Mouse (Mus musculus): ENCODE measurements around the gene Sema3f. TPM values are rescaled to one million over a fixed set of nuclear protein-coding genes. Genes with fewer than 3 reads are reported as not detected.

Sema3f gene
- polyA plus RNA-seq, 1 experiment from 2014 or later = 14.9 TPM

DNA sequence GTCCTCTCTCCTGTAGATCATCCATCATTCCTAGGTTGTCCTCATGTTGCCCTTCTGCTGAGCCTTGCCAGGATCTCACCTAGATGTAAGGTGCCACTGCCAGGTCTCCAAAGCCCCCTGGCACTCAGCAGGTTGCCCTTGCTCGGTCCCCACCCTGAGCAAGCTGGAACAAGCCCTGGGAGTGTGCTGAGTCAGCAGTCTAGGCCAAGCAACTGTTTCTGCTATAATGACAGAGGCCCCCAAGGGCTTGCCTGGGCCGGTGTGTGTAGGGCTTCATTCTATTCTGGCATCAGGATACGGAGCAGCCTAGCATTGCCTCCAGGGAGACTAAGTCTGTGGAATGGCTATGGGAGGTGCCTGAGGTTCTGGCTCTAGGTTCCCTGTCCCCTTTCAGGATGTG is 49.5 kb downstream of the Sema3f start:
- no peak for ATAC-seq
- Histone ChIP-seq H3K9ac (replicated peaks; ENCODE audit: low read depth, low read length) (no peak overlapping the region), H3K36me3 (ENCODE audit: control insufficient read depth, insufficient read depth) (no peaks in the 10 kb centered on the region), H3K4me1 (replicated peaks; ENCODE audit: control insufficient read depth, insufficient read depth, low read length) (peaks cover 22% of the 10 kb centered on the region), H3K4me3 (replicated peaks; ENCODE audit: low read length) (no peak overlapping the region), H3K4me2 (ENCODE audit: low read length) (no peak overlapping the region), H3K9me3 (ENCODE audit: control insufficient read depth, low read length) (no peaks in the 10 kb centered on the region), H3K27ac (ENCODE audit: low read length) (no peak overlapping the region), H3K27me3 (replicated peaks; ENCODE audit: control insufficient read depth, insufficient read depth, low read length) (peaks cover 4% of the 10 kb centered on the region; the same call in 1 of the 2 replicates)
- 63% methylated on average over 3 of the region's 3 CpGs for WGBS

DNA sequence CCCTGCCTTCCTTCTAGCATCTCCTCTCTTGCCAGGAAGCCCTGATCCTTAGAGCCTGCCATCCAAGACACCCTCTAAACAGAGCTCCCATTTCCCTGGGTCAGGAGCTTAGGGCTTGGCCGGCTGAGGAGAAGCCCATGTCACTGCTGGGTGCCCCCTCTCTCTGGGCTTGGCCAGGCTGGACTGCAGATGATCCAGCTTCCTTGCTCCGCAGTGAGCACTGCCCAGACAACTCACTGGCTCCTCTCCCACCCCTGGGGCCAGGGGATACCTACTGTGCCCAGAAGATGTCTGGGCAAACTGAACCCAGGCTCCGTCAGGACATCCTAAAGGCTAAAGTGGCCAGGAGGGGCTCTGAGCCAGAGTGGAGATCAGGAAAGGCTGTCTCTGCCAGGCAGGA is 50.3 kb downstream of the Sema3f start:
- H3K4me3 ChIP-seq (replicated peaks; ENCODE audit: low read length) = no peak overlapping the region
- peaks cover 22% of the 10 kb centered on the region for H3K4me1 ChIP-seq (replicated peaks; ENCODE audit: control insufficient read depth, insufficient read depth, low read length)
- ATAC-seq = peak; percentile 43
- no peak overlapping the region for H3K4me2 ChIP-seq (ENCODE audit: low read length)
- H3K27ac ChIP-seq (ENCODE audit: low read length) = peak overlapping the region; percentile 58
- H3K9me3 ChIP-seq (ENCODE audit: control insufficient read depth, low read length) = no peaks in the 10 kb centered on the region
- H3K36me3 ChIP-seq (ENCODE audit: control insufficient read depth, insufficient read depth) = no peaks in the 10 kb centered on the region
- 67% methylated on average over 3 of the region's 3 CpGs for WGBS
- no peaks in the 10 kb centered on the region for H3K27me3 ChIP-seq (replicated peaks; ENCODE audit: control insufficient read depth, insufficient read depth, low read length)
- H3K9ac ChIP-seq (replicated peaks; ENCODE audit: low read depth, low read length) = 0 out of 2 replicates have a peak overlapping the region, but pooled peaks have one; percentile 11

DNA sequence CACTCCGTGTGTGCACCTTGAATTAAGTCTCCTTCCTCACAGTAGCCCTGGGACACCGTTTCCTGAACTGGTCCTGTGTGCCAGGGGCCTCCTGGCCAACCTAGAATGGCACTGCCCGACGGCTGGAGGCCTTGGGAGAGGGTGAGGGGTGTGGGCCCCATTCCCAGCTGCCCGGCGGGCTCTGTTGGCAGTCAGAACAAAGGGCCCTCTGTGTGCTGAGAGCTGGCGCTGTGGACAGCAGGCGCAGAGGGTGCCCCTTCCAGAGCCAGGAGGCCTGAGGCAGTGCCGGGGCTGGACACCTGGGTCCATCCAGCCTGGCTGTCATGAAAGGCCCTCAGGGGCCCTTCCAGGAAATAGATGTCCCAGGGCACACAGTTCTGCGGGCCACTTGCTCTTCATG is 50.7 kb downstream of the Sema3f start:
- no peak overlapping the region for H3K4me2 ChIP-seq (ENCODE audit: low read length)
- H3K4me3 ChIP-seq (replicated peaks; ENCODE audit: low read length) = no peak overlapping the region
- H3K4me1 ChIP-seq (replicated peaks; ENCODE audit: control insufficient read depth, insufficient read depth, low read length) = peaks cover 22% of the 10 kb centered on the region
- H3K27me3 ChIP-seq (replicated peaks; ENCODE audit: control insufficient read depth, insufficient read depth, low read length) = no peaks in the 10 kb centered on the region
- ATAC-seq = peak; percentile 96
- 40% methylated on average over 10 of the region's 10 CpGs for WGBS
- 0 out of 2 replicates have a peak overlapping the region, but pooled peaks have one; percentile 11 for H3K9ac ChIP-seq (replicated peaks; ENCODE audit: low read depth, low read length)
- H3K27ac ChIP-seq (ENCODE audit: low read length) = peak overlapping the region; percentile 58
- H3K36me3 ChIP-seq (ENCODE audit: control insufficient read depth, insufficient read depth) = no peaks in the 10 kb centered on the region
- H3K9me3 ChIP-seq (ENCODE audit: control insufficient read depth, low read length) = no peaks in the 10 kb centered on the region

DNA sequence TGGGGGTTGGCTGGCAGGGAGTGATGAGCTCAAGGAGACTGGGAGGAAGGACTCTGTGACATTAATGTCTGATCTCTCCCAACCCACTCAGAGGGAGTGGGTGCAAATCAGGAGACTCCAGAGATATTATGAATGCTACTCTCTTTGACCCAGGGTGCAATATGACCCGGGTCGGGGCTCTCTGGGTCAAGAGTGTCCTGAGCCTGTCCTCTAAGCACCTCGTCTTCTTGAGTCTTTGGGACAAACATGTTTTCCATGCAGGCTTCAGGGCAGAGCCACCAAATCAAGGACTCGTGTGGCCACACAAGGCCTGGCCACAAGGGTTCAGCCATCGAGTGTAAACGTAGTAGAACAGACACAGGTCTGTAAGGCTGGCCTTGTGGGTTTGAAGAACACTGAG is 52.2 kb downstream of the Sema3f start:
- no peak overlapping the region for H3K4me3 ChIP-seq (replicated peaks; ENCODE audit: low read length)
- no peak overlapping the region for H3K4me2 ChIP-seq (ENCODE audit: low read length)
- no peak for ATAC-seq

DNA sequence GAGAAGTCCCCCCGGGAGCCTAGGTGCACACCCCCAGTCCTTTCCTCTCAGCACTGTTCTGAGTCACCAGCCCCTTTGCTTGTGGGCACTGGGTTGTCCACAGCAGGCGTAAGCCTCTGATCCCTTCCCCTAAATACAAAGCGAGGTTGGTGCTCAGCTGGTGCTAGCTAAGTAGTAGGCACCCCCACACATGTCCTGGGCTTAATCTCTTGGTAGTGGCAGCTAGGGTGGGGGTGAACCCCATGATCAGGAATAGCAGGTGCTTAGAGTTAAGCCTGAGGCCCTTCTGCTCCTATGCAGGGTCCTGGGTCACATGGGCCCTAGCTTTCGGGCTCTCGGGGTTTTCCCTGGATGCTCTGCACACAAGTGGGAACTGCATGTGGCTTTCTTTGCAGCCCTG is 53.1 kb downstream of the Sema3f start:
- ATAC-seq = no peak
- Histone ChIP-seq H3K36me3 (ENCODE audit: control insufficient read depth, insufficient read depth) (no peaks in the 10 kb centered on the region), H3K27me3 (replicated peaks; ENCODE audit: control insufficient read depth, insufficient read depth, low read length) (no peaks in the 10 kb centered on the region), H3K4me3 (replicated peaks; ENCODE audit: low read length) (no peak overlapping the region), H3K4me2 (ENCODE audit: low read length) (no peak overlapping the region), H3K9me3 (ENCODE audit: control insufficient read depth, low read length) (no peaks in the 10 kb centered on the region), H3K4me1 (replicated peaks; ENCODE audit: control insufficient read depth, insufficient read depth, low read length) (peaks cover 13% of the 10 kb centered on the region), H3K27ac (ENCODE audit: low read length) (no peak overlapping the region), H3K9ac (replicated peaks; ENCODE audit: low read depth, low read length) (no peak overlapping the region)
- 92% methylated on average over 5 of the region's 5 CpGs for WGBS

More for the DNA sequence above, 52.2 kb downstream of the Sema3f start:
- 90% methylated on average over 6 of the region's 6 CpGs for WGBS
- H3K9ac ChIP-seq (replicated peaks; ENCODE audit: low read depth, low read length) = no peak overlapping the region
- H3K27me3 ChIP-seq (replicated peaks; ENCODE audit: control insufficient read depth, insufficient read depth, low read length) = no peaks in the 10 kb centered on the region
- no peak overlapping the region for H3K27ac ChIP-seq (ENCODE audit: low read length)
- H3K36me3 ChIP-seq (ENCODE audit: control insufficient read depth, insufficient read depth) = no peaks in the 10 kb centered on the region
- no peaks in the 10 kb centered on the region for H3K9me3 ChIP-seq (ENCODE audit: control insufficient read depth, low read length)
- H3K4me1 ChIP-seq (replicated peaks; ENCODE audit: control insufficient read depth, insufficient read depth, low read length) = peaks cover 15% of the 10 kb centered on the region

DNA sequence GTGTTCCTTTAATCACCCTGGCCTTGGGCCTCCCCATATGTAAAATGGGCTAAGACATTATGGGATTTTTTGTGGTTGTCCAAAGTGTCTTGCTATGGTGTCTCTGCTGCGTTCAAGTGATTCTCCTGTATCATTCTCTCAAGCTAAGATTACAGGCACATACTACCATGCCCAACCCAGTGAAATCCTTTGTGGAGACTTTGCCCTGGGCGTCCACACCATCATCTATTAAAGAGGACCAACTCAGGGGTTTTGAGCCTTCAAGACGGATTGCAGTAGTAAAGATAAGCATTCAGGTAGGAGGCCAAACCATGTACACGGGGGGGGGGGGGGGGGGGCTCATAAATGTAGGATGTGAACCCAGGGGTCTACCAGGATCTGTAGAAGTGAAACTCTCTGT is 55.7 kb downstream of the Sema3f start:
- Histone ChIP-seq H3K27ac (ENCODE audit: low read length) (no peak overlapping the region), H3K9me3 (ENCODE audit: control insufficient read depth, low read length) (no peaks in the 10 kb centered on the region), H3K4me2 (ENCODE audit: low read length) (no peak overlapping the region), H3K36me3 (ENCODE audit: control insufficient read depth, insufficient read depth) (no peaks in the 10 kb centered on the region), H3K4me1 (replicated peaks; ENCODE audit: control insufficient read depth, insufficient read depth, low read length) (peaks cover 16% of the 10 kb centered on the region), H3K9ac (replicated peaks; ENCODE audit: low read depth, low read length) (no peak overlapping the region), H3K4me3 (replicated peaks; ENCODE audit: low read length) (no peak overlapping the region), H3K27me3 (replicated peaks; ENCODE audit: control insufficient read depth, insufficient read depth, low read length) (no peaks in the 10 kb centered on the region)
- no peak for ATAC-seq
- 72% methylated on average over 4 of the region's 4 CpGs for WGBS

DNA sequence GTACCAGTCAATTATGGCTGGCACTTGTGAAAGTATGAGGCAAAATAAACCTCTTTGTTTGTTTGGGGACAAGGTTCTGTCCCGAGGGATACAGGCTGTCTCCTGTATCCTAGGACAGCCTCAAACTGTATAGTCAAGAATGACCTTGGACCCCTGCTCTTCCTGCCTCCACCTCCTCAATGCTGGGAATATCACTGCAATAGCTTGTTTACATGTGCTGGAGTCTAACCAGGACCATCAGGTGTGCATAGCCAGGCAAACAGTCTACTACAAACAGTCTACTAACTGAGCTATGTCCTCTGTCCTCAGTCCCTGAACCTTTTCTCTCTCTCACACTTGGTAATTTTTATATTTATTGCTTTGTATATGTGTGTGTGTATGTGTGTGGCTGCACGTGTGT is 56.8 kb downstream of the Sema3f start:
- H3K4me3 ChIP-seq (replicated peaks; ENCODE audit: low read length) = no peak overlapping the region
- 91% methylated on average over 2 of the region's 2 CpGs for WGBS
- no peak overlapping the region for H3K4me2 ChIP-seq (ENCODE audit: low read length)
- H3K36me3 ChIP-seq (ENCODE audit: control insufficient read depth, insufficient read depth) = no peaks in the 10 kb centered on the region
- no peak overlapping the region for H3K9ac ChIP-seq (replicated peaks; ENCODE audit: low read depth, low read length)
- no peaks in the 10 kb centered on the region for H3K27me3 ChIP-seq (replicated peaks; ENCODE audit: control insufficient read depth, insufficient read depth, low read length)
- H3K9me3 ChIP-seq (ENCODE audit: control insufficient read depth, low read length) = no peaks in the 10 kb centered on the region
- no peak overlapping the region for H3K27ac ChIP-seq (ENCODE audit: low read length)
- ATAC-seq = no peak
- H3K4me1 ChIP-seq (replicated peaks; ENCODE audit: control insufficient read depth, insufficient read depth, low read length) = peaks cover 11% of the 10 kb centered on the region

DNA sequence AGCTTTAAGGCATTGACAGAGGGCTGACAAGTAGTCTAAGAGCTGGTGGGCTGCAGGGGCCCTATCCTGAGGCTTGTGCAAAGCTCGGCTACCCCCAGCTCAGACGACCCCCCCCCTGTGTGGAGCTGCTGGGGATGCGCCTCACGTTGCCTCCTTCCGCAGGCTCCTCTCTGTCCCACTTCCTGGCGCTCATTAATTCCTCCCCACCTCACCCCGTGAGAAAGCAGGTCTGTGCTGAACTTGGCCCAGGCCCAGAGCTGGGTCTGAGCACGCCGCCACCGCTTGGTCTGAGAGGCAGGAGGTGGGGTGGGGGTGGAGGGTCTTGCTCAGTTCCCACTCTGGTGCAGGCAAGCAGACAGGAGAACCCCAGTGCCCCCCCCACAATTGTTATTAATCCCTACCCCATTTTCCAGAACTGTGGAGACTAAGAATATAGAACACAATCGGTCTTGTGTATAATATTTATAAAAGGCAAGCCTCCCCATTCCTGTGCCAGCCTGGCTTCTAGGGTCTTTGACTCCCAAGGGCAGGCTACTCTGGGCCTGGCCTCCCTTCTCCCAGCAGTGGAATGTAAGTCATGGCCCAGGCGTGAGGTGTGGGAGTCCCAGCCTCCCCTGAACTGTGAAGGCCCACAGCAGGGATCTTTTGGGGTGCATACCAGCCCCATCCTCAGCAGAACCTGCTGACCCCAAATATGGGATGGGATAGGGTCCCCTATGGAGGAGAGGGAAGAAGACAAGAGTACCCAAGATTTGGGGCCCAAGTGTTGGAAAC is 59.4 kb downstream of the Sema3f start:
- peaks cover 11% of the 10 kb centered on the region for H3K4me1 ChIP-seq (replicated peaks; ENCODE audit: control insufficient read depth, insufficient read depth, low read length)
- no peak overlapping the region for H3K4me3 ChIP-seq (replicated peaks; ENCODE audit: low read length)
- no peaks in the 10 kb centered on the region for H3K36me3 ChIP-seq (ENCODE audit: control insufficient read depth, insufficient read depth)
- H3K27me3 ChIP-seq (replicated peaks; ENCODE audit: control insufficient read depth, insufficient read depth, low read length) = no peaks in the 10 kb centered on the region
- ATAC-seq = peak; percentile 82
- no peaks in the 10 kb centered on the region for H3K9me3 ChIP-seq (ENCODE audit: control insufficient read depth, low read length)
- no peak overlapping the region for H3K9ac ChIP-seq (replicated peaks; ENCODE audit: low read depth, low read length)
- H3K4me2 ChIP-seq (ENCODE audit: low read length) = no peak overlapping the region
- H3K27ac ChIP-seq (ENCODE audit: low read length) = peak overlapping the region; percentile 59
- 11% methylated on average over 12 of the region's 12 CpGs for WGBS

DNA sequence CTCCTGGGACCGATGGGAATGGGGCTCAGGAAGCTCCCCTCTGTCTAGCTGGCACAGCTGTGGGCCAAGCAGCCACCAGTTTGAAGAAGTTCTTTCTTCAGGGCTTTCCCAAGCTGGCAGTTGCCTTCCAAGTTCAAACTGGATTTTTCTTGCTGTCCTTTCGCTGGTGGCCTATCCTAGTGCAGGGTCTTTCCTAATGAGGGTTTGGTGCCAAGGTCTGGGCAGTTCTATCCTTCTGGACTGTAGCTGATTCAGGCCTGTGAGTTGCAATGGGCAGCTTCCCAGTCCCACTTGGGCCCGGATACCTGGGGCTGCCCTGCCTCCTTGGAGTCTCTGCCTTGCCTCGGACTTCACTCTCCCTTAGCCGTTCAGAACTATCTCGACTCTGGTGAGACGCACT is 60.0 kb downstream of the Sema3f start:
- WGBS = 46% methylated on average over 7 of the region's 7 CpGs
- ATAC-seq = peak; percentile 43

More for the DNA sequence above, 60.0 kb downstream of the Sema3f start:
- H3K4me2 ChIP-seq (ENCODE audit: low read length) = no peak overlapping the region
- H3K4me3 ChIP-seq (replicated peaks; ENCODE audit: low read length) = no peak overlapping the region
- no peak overlapping the region for H3K9ac ChIP-seq (replicated peaks; ENCODE audit: low read depth, low read length)
- H3K36me3 ChIP-seq (ENCODE audit: control insufficient read depth, insufficient read depth) = no peaks in the 10 kb centered on the region
- H3K27ac ChIP-seq (ENCODE audit: low read length) = peak overlapping the region; percentile 52
- H3K4me1 ChIP-seq (replicated peaks; ENCODE audit: control insufficient read depth, insufficient read depth, low read length) = peaks cover 11% of the 10 kb centered on the region
- no peaks in the 10 kb centered on the region for H3K27me3 ChIP-seq (replicated peaks; ENCODE audit: control insufficient read depth, insufficient read depth, low read length)
- H3K9me3 ChIP-seq (ENCODE audit: control insufficient read depth, low read length) = no peaks in the 10 kb centered on the region
